Mouse (Mus musculus) hindbrain, embryonic 12.5 days (tissue): Measurements from ENCODE around the gene Mecp2. TPM values are rescaled to one million over a fixed set of nuclear protein-coding genes. Genes with fewer than 3 reads are reported as not detected.

ENCODE experiments used
- ATAC-seq: fragments of 200-750 bp; cut with Nextera tagmentation; 2 replicates; pipeline ENCODE4 v1.8.0; 2017; ENCODE audit warnings: moderate TSS enrichment; ENCODE audit not compliant: low FRiP score
- H3K27ac ChIP-seq: fragments of 300-500 bp; sonication (generic); 2 replicates; pipeline ENCODE4 v1.5.1; 2016; ENCODE audit warnings: mild to moderate bottlenecking
- H3K27me3 ChIP-seq: fragments of 300-500 bp; sonication (generic); 2 replicates; pipeline ENCODE4 v1.6.1; 2016; ENCODE audit warnings: mild to moderate bottlenecking
- H3K36me3 ChIP-seq: fragments of 300-500 bp; sonication (generic); 2 replicates; pipeline ENCODE4 v1.6.1; 2016; ENCODE audit warnings: mild to moderate bottlenecking
- H3K4me1 ChIP-seq: fragments of 300-500 bp; sonication (generic); 2 replicates; pipeline ENCODE4 v1.6.1; 2016
- H3K4me2 ChIP-seq: fragments of 300-500 bp; sonication (generic); replicated peaks from 2 replicates; pipeline ENCODE4 v1.6.1; 2016; ENCODE audit warnings: mild to moderate bottlenecking
- H3K4me3 ChIP-seq: fragments of 300-500 bp; sonication (generic); 2 replicates; pipeline ENCODE4 v1.5.1; 2016; ENCODE audit warnings: mild to moderate bottlenecking
- H3K9ac ChIP-seq: fragments of 300-500 bp; sonication (generic); 2 replicates; pipeline ENCODE4 v1.6.1; 2016; ENCODE audit warnings: mild to moderate bottlenecking, moderate library complexity
- H3K9me3 ChIP-seq: fragments of 300-500 bp; sonication (generic); replicated peaks from 2 replicates; pipeline ENCODE4 v1.6.1; 2016; ENCODE audit warnings: mild to moderate bottlenecking
- WGBS: fragments of 180-500 bp; shearing (Covaris S2); methylation state at CpG from one replicate; pipeline ENCODE4 v1.1.7; 2016; 5-methylcytosine and 5-hydroxymethylcytosine counted together
- microRNA counts: library from miRNA; unstranded; fragments of <30 nt; microRNA quantifications from one replicate; lab custom pipeline; 2017
- microRNA-seq: library from miRNA; unstranded; fragments of <30 nt; microRNA quantifications from one replicate; pipeline ENCODE4, GENCODE M21; 2017
- polyA plus RNA-seq: library from polyadenylated mRNA; unstranded; fragments of >200 nt; fragmentation: Nextera tagmentation; extraction: Ambion mirVana; gene quantifications from 2 replicates; pipeline ENCODE4 v1.2.1, GENCODE M21; 2016

Gene Mecp2
- polyA plus RNA-seq, 1 experiment from 2014 or later = 14.9 TPM

GRCm38 (mm10) chrX:74003644-74004043 is 131.5 kb downstream of the Mecp2 start:
- H3K4me3 ChIP-seq = no peak overlapping the region
- H3K9ac ChIP-seq = no peak overlapping the region
- H3K4me1 ChIP-seq = peaks cover 3% of the 10 kb centered on the region; the same call in 1 of the 2 replicates
- no peaks in the 10 kb centered on the region for H3K36me3 ChIP-seq
- WGBS = 62% methylated on average over 2 of the region's 2 CpGs
- no peak overlapping the region for H3K4me2 ChIP-seq
- no peaks in the 10 kb centered on the region for H3K9me3 ChIP-seq
- no peak overlapping the region for H3K27ac ChIP-seq
- no peak for ATAC-seq
- H3K27me3 ChIP-seq = no peaks in the 10 kb centered on the region

GRCm38 (mm10) chrX:74001024-74001423 is 134.1 kb downstream of the Mecp2 start:
- ATAC-seq = no peak
- no peaks in the 10 kb centered on the region for H3K27me3 ChIP-seq
- WGBS = 78% methylated on average over 3 of the region's 3 CpGs

GRCm38 (mm10) chrX:73998911-73999869 is 136.0 kb downstream of the Mecp2 start:
- ATAC-seq = peak; percentile 91
- no peak overlapping the region for H3K4me3 ChIP-seq
- H3K27ac ChIP-seq = peak overlapping the region; percentile 73
- H3K4me2 ChIP-seq = peak overlapping the region; percentile 36
- no peaks in the 10 kb centered on the region for H3K27me3 ChIP-seq
- peaks cover 3% of the 10 kb centered on the region; the same call in 1 of the 2 replicates for H3K4me1 ChIP-seq
- no peak overlapping the region for H3K9ac ChIP-seq
- H3K36me3 ChIP-seq = no peaks in the 10 kb centered on the region
- WGBS = 25% methylated on average over 8 of the region's 8 CpGs
- no peaks in the 10 kb centered on the region for H3K9me3 ChIP-seq

More at GRCm38 (mm10) chrX:74001024-74001423, 134.1 kb downstream of the Mecp2 start:
- Histone ChIP-seq H3K9ac (no peak overlapping the region), H3K4me1 (peaks cover 3% of the 10 kb centered on the region; the same call in 1 of the 2 replicates), H3K9me3 (no peaks in the 10 kb centered on the region), H3K4me2 (no peak overlapping the region), H3K4me3 (no peak overlapping the region), H3K27ac (no peak overlapping the region), H3K36me3 (no peaks in the 10 kb centered on the region)

- Histone ChIP-seq H3K9ac (no peak overlapping the region), H3K36me3 (no peaks in the 10 kb centered on the region), H3K4me1 (no peaks in the 10 kb centered on the region), H3K27me3 (no peaks in the 10 kb centered on the region), H3K27ac (no peak overlapping the region), H3K4me2 (no peak overlapping the region), H3K4me3 (no peak overlapping the region), H3K9me3 (no peaks in the 10 kb centered on the region)
- WGBS = 80% methylated on average over 1 of the region's 1 CpGs
- no peak for ATAC-seq
Measured at GRCm38 (mm10) chrX:73977783-73978182, 157.4 kb downstream of the Mecp2 start.

MicroRNAs encoded within 50 kb of the gene (microRNA counts, 519-probe panel; counts per million panel counts)
- microRNA mmu-miR-718 (lab: Ali Mortazavi, UCI) = 470 counts per million, percentile 58 among the panel's probes with 10 or more counts

Small RNA genes within 50 kb of the gene (microRNA-seq; reads per million reads assigned to microRNA genes)
- gene Mir5132 = 2.7 reads per million, percentile 2 among the genes with 10 or more reads in this experiment
- not detected for gene Mir718

Other genes with a start within 250 kb of the Mecp2 start
- 0.19 and 0.20 TPM in 2 replicates for gene Avpr2, start 243.3 kb downstream of the Mecp2 start, polyA plus RNA-seq
- gene L1cam, start 239.3 kb downstream of the Mecp2 start, polyA plus RNA-seq = 45.6 and 58.4 TPM in 2 replicates
- 2.7 and 3.4 TPM in 2 replicates for gene Arhgap4, start 213.5 kb downstream of the Mecp2 start, polyA plus RNA-seq
- gene Naa10, start 213.4 kb downstream of the Mecp2 start, polyA plus RNA-seq = 105 and 118 TPM in 2 replicates
- 19.7 and 20.3 TPM in 2 replicates for gene Renbp, start 204.5 kb downstream of the Mecp2 start, polyA plus RNA-seq
- gene Hcfc1, start 169.0 kb downstream of the Mecp2 start, polyA plus RNA-seq = 77.4 and 78.6 TPM in 2 replicates
- gene Irak1, start 111.4 kb downstream of the Mecp2 start, polyA plus RNA-seq = 53.9 and 58.2 TPM in 2 replicates
- not detected in 2 replicates for gene Opn1mw, start 7.9 kb downstream of the Mecp2 start, polyA plus RNA-seq
- gene Tex28, start 32.5 kb upstream of the Mecp2 start, polyA plus RNA-seq = not detected in 2 replicates
- gene Tktl1, start 41.9 kb upstream of the Mecp2 start, polyA plus RNA-seq = 0.10 and 0.18 TPM in 2 replicates
- 253 and 262 TPM in 2 replicates for gene Flna, start 114.5 kb upstream of the Mecp2 start, polyA plus RNA-seq
- gene Emd, start 119.3 kb upstream of the Mecp2 start, polyA plus RNA-seq = 17.0 and 18.2 TPM in 2 replicates
- 520 and 550 TPM in 2 replicates for gene Rpl10, start 135.4 kb upstream of the Mecp2 start, polyA plus RNA-seq
- gene Taz, start 146.5 kb upstream of the Mecp2 start, polyA plus RNA-seq = 80.2 and 85.6 TPM in 2 replicates
- 6.3 and 6.5 TPM in 2 replicates for gene Dnase1l1, start 147.0 kb upstream of the Mecp2 start, polyA plus RNA-seq
- gene Atp6ap1, start 161.7 kb upstream of the Mecp2 start, polyA plus RNA-seq = 140 and 143 TPM in 2 replicates
- 697 and 732 TPM in 2 replicates for gene Gdi1, start 169.6 kb upstream of the Mecp2 start, polyA plus RNA-seq
- gene Fam50a, start 177.7 kb upstream of the Mecp2 start, polyA plus RNA-seq = 62.3 and 65.8 TPM in 2 replicates
- gene Plxna3, start 193.7 kb upstream of the Mecp2 start, polyA plus RNA-seq = 48.6 and 51.8 TPM in 2 replicates
- 90.1 and 94.4 TPM in 2 replicates for gene Lage3, start 218.3 kb upstream of the Mecp2 start, polyA plus RNA-seq
- gene Ubl4a, start 237.9 kb upstream of the Mecp2 start, polyA plus RNA-seq = 56.7 and 63.1 TPM in 2 replicates
- gene Slc10a3, start 238.0 kb upstream of the Mecp2 start, polyA plus RNA-seq = 10.1 and 10.5 TPM in 2 replicates